In genomic region chr9:104098256-104098655, GRCm38 (mm10) we compare ENCODE assay signal across 34 mouse cellular contexts. TPM values are rescaled to one million over a fixed set of nuclear protein-coding genes. Genes with fewer than 3 reads are reported as not detected.
DNase-seq lines count a peak whose midpoint lies in the region; ATAC-seq and TF ChIP-seq lines count a peak whose summit lies in the region.
"Had no signal": no experiment of that assay in that cellular context is flagged by ENCODE, and none has a peak within 500 bp of the region (broad histone marks: within the 10 kb centered on the region; RNA-seq: fewer than 3 reads in every experiment).

No protein-coding gene starts in this region.

- TF ChIP-seq POLR2A in lung, adult 2 months (IDR thresholded peaks at IDR 0.05; ENCODE audit: borderline replicate concordance, extremely low read depth, low read depth, low read length) = no peak

- peaks cover 3% of the 10 kb centered on the region for H3K4me1 ChIP-seq in lung, adult 2 months (ENCODE audit: control insufficient read depth, insufficient read depth, low read length)
- H3K4me1 ChIP-seq in hindbrain, embryonic 14.5 days (replicated peaks; ENCODE audit: control insufficient read depth, insufficient read depth, low read length) = no peaks in the 10 kb centered on the region
- H3K4me1 ChIP-seq: hindbrain, embryonic 13.5 days had no signal

- ATAC-seq in granulocyte monocyte progenitor cell, adult 5-6 weeks (replicated peaks; ENCODE audit: poor library complexity, severe bottlenecking) = peak; percentile 97
- 0 out of 2 replicates have a peak, but pooled peaks have one; percentile 34 for ATAC-seq in megakaryocyte-erythroid progenitor cell, adult 5-6 weeks (replicated peaks; ENCODE audit: low FRiP score, low TSS enrichment, poor library complexity, severe bottlenecking)
- no peak for ATAC-seq in hindbrain, embryonic 14.5 days (ENCODE audit: low FRiP score)
- ATAC-seq: forebrain, embryonic 13.5 days had no signal

- H3K36me3 ChIP-seq in hindbrain, embryonic 14.5 days (replicated peaks; ENCODE audit: control insufficient read depth, insufficient read depth) = peaks cover 10% of the 10 kb centered on the region; the same call in 1 of the 2 replicates
- H3K36me3 ChIP-seq: heart, embryonic 13.5 days had no signal

- H3K9ac ChIP-seq in hindbrain, embryonic 14.5 days = no peak overlapping the region
- H3K9ac ChIP-seq: forebrain, embryonic 13.5 days; heart, embryonic 13.5 days; hindbrain, embryonic 13.5 days had no signal

- TF ChIP-seq CTCF in lung, adult 2 months (IDR thresholded peaks at IDR 0.05; ENCODE audit: insufficient read depth, low read length) = no peak

- peak; percentile 20 to 57 for DNase-seq in lung, adult 18-20 months
- DNase-seq in lung, adult 2 months = no peak
- peak; percentile 41 for DNase-seq in lung, postnatal 14 days
- DNase-seq in hindbrain, embryonic 14.5 days (ENCODE audit: low spot score) = no peak
- DNase-seq in ovary, postnatal 14 days (ENCODE audit: low spot score) = no peak
- no peak for DNase-seq in left cerebral cortex, adult 8-10 months (ENCODE audit: low spot score in 2 of 2)
- DNase-seq: adrenal gland, postnatal 14 days; cerebellum, adult 8-10 months; cerebellum, postnatal 36 days; heart, adult 2 months; heart, postnatal 14 days; kidney, adult 18-20 months; right cerebral cortex, adult 18-20 months; right cerebral cortex, postnatal 4 days; thymus, postnatal 14 days had no signal

- no peak overlapping the region for H3K4me2 ChIP-seq in hindbrain, embryonic 14.5 days (replicated peaks)
- H3K4me2 ChIP-seq: forebrain, embryonic 13.5 days; heart, embryonic 13.5 days; hindbrain, embryonic 13.5 days had no signal

- no peaks in the 10 kb centered on the region for H3K27me3 ChIP-seq in hindbrain, embryonic 14.5 days (ENCODE audit: control insufficient read depth, insufficient read depth, low read length)
- H3K27me3 ChIP-seq: forebrain, embryonic 13.5 days; heart, embryonic 13.5 days; hindbrain, embryonic 13.5 days had no signal

- H3K9me3 ChIP-seq in hindbrain, embryonic 14.5 days (ENCODE audit: control insufficient read depth, low read length) = no peaks in the 10 kb centered on the region
- H3K9me3 ChIP-seq: forebrain, embryonic 13.5 days; heart, embryonic 13.5 days; hindbrain, embryonic 13.5 days had no signal

- WGBS in lung, adult 2 months = 29% methylated on average over 5 of the region's 5 CpGs
- WGBS in hindbrain, embryonic 14.5 days = 82% methylated on average over 5 of the region's 5 CpGs

- H3K4me3 ChIP-seq in lung, adult 2 months (replicated peaks; ENCODE audit: extremely low read depth, low read depth, low read length) = no peak overlapping the region
- no peak overlapping the region for H3K4me3 ChIP-seq in hindbrain, embryonic 14.5 days (replicated peaks; ENCODE audit: low read length)
- H3K4me3 ChIP-seq: forebrain, embryonic 13.5 days; heart, adult 2 months; heart, embryonic 13.5 days; hindbrain, embryonic 13.5 days had no signal

- H3K27ac ChIP-seq in hindbrain, embryonic 14.5 days = no peak overlapping the region
- H3K27ac ChIP-seq: forebrain, embryonic 13.5 days; heart, adult 2 months; heart, embryonic 13.5 days; hindbrain, embryonic 13.5 days; kidney, postnatal 0 days had no signal

RNA-seq across cellular contexts. Expression of gene Ackr4, which starts 28.5 kb away (rescaled TPM):
- polyA plus RNA-seq in lung, adult 2 months (2012; rRNA removed) = 8.2 and 15.3 TPM in 2 replicates
- total RNA-seq in granulocyte monocyte progenitor cell, adult 5-6 weeks (2014; fragmentation: Nextera tagmentation) = not detected in 2 replicates
- total RNA-seq in granulocyte monocyte progenitor cell, adult 5-6 weeks (2017) = 0.09 TPM in 1 of 2 replicates, not detected in the other
- not detected in 2 replicates for total RNA-seq in megakaryocyte-erythroid progenitor cell, adult 5-6 weeks (2014; fragmentation: Nextera tagmentation)
- 0.09 TPM in 1 of 2 replicates, not detected in the other for total RNA-seq in megakaryocyte-erythroid progenitor cell, adult 5-6 weeks (2017)
- 1.3 and 1.5 TPM in 2 replicates for polyA plus RNA-seq in hindbrain, embryonic 14.5 days (2014; fragmentation: Nextera tagmentation; extraction: Ambion mirVana)
- total RNA-seq in left cerebral cortex, adult 8-10 months (2022) = not detected

RNA-seq across cellular contexts. Expression of gene Acad11, which starts 35.1 kb away (rescaled TPM):
- 19.0 and 24.3 TPM in 2 replicates for polyA plus RNA-seq in lung, adult 2 months (2012; rRNA removed)
- 25.1 and 32.9 TPM in 2 replicates for total RNA-seq in granulocyte monocyte progenitor cell, adult 5-6 weeks (2014; fragmentation: Nextera tagmentation)
- 26.1 and 31.1 TPM in 2 replicates for total RNA-seq in granulocyte monocyte progenitor cell, adult 5-6 weeks (2017)
- 12.4 and 18.1 TPM in 2 replicates for total RNA-seq in megakaryocyte-erythroid progenitor cell, adult 5-6 weeks (2014; fragmentation: Nextera tagmentation)
- total RNA-seq in megakaryocyte-erythroid progenitor cell, adult 5-6 weeks (2017) = 18.3 and 26.7 TPM in 2 replicates
- 7.6 and 10.0 TPM in 2 replicates for polyA plus RNA-seq in hindbrain, embryonic 14.5 days (2014; fragmentation: Nextera tagmentation; extraction: Ambion mirVana)
- total RNA-seq in left cerebral cortex, adult 8-10 months (2022) = 10 to 100 TPM; 23.8 to 26.1 (median 24.9) TPM

RNA-seq across cellular contexts. Expression of gene Uba5, which starts 35.3 kb away (rescaled TPM):
- 13.5 and 19.2 TPM in 2 replicates for polyA plus RNA-seq in lung, adult 2 months (2012; rRNA removed)
- total RNA-seq in granulocyte monocyte progenitor cell, adult 5-6 weeks (2014; fragmentation: Nextera tagmentation) = 49.3 and 57.4 TPM in 2 replicates
- total RNA-seq in granulocyte monocyte progenitor cell, adult 5-6 weeks (2017) = 52.5 and 54.0 TPM in 2 replicates
- total RNA-seq in megakaryocyte-erythroid progenitor cell, adult 5-6 weeks (2014; fragmentation: Nextera tagmentation) = 22.7 and 24.3 TPM in 2 replicates
- total RNA-seq in megakaryocyte-erythroid progenitor cell, adult 5-6 weeks (2017) = 31.8 and 34.7 TPM in 2 replicates
- 81.5 TPM in 2 replicates for polyA plus RNA-seq in hindbrain, embryonic 14.5 days (2014; fragmentation: Nextera tagmentation; extraction: Ambion mirVana)
- 10 to 100 TPM; 34.9 to 38.8 (median 36.2) TPM for total RNA-seq in left cerebral cortex, adult 8-10 months (2022)

RNA-seq across cellular contexts. Expression of gene Gm28305, which starts 57.8 kb away (rescaled TPM):
- polyA plus RNA-seq in lung, adult 2 months (2012; rRNA removed) = not detected in 2 replicates
- total RNA-seq in granulocyte monocyte progenitor cell, adult 5-6 weeks (2014; fragmentation: Nextera tagmentation) = not detected in 2 replicates
- not detected in 2 replicates for total RNA-seq in granulocyte monocyte progenitor cell, adult 5-6 weeks (2017)
- total RNA-seq in megakaryocyte-erythroid progenitor cell, adult 5-6 weeks (2014; fragmentation: Nextera tagmentation) = 8.2 TPM in 1 of 2 replicates, not detected in the other
- not detected in 2 replicates for total RNA-seq in megakaryocyte-erythroid progenitor cell, adult 5-6 weeks (2017)
- not detected in 2 replicates for polyA plus RNA-seq in hindbrain, embryonic 14.5 days (2014; fragmentation: Nextera tagmentation; extraction: Ambion mirVana)
- not detected for total RNA-seq in left cerebral cortex, adult 8-10 months (2022)
- total RNA-seq: adrenal gland, postnatal 14 days; gastrocnemius, adult 8-10 months; heart, adult 2 months; heart, postnatal 14 days; layer of hippocampus, adult 18-20 months; layer of hippocampus, postnatal 25 days; left cerebral cortex, postnatal 10 days; liver, adult 2 months; midbrain, postnatal 0 days had no signal
- polyA plus RNA-seq: embryonic facial prominence, embryonic 14.5 days; forebrain, embryonic 13.5 days; frontal cortex, adult 2 months; heart, adult 2 months; heart, embryonic 13.5 days; hindbrain, embryonic 13.5 days; inflammation-experienced regulatory T-cells, adult 6 months; kidney, postnatal 0 days; limb, embryonic 11.5 days; liver, adult 2 months; liver, embryonic 16.5 days; midbrain, postnatal 0 days; neural tube, embryonic 14.5 days; testis, adult 2 months had no signal

Comparison
In these comparisons a context has a peak if more than half of its experiments do, and no peak if none do; other contexts are left out.
1. DNase-seq: peak in lung, adult 18-20 months (2 of 2) and lung, postnatal 14 days (single experiment); none in lung, adult 2 months (single experiment), hindbrain, embryonic 14.5 days (single experiment), ovary, postnatal 14 days (single experiment) and left cerebral cortex, adult 8-10 months (0 of 2).